Mouse (Mus musculus) G1E (cell line): ENCODE data around the gene Gm8994.

Experiments
- CTCF ChIP-seq: IDR thresholded peaks from 2 replicates; pipeline ENCODE4 v1.5.1; 2012; ENCODE audit warnings: low read depth, low read length, inconsistent platforms, mixed read lengths
- TAL1 ChIP-seq: conservative IDR thresholded peaks from 2 replicates; pipeline ENCODE4 v1.6.1; 2012; ENCODE audit warnings: low read depth, low read length, inconsistent platforms, mixed read lengths

GRCm38 (mm10) chr6:136296251-136296650 lies 31.1 kb upstream of the Gm8994 start:
- no peak for TF ChIP-seq TAL1
- TF ChIP-seq CTCF = no peak
